Mouse (Mus musculus): ENCODE results near the gene Olfr1381. TPM values are rescaled to one million over a fixed set of nuclear protein-coding genes. Genes with fewer than 3 reads are reported as not detected.
"Not testable (repeated sequence)": the region's sequence is repeated elsewhere in the genome, so short reads cannot be mapped to it uniquely, and the experiment has no call there.

The Olfr1381 gene
- not detected in 2 replicates for polyA plus RNA-seq (2016; fragmentation: Nextera tagmentation; extraction: Ambion mirVana)

GRCm38 (mm10) chr11:49543149-49543548 lies at the start of gene Olfr1381:
TSS of gene Olfr1381 (plus strand) at chr11:49543449.
- 81% methylated on average over 3 of the region's 3 CpGs for WGBS
- H3K4me1 ChIP-seq; H3K4me3 ChIP-seq; H3K36me3 ChIP-seq (replicated peaks); H3K9me3 ChIP-seq; DNase-seq (ENCODE audit: low spot score); H3K27me3 ChIP-seq (replicated peaks; ENCODE audit: low read depth, poor library complexity, severe bottlenecking); H3K27ac ChIP-seq (replicated peaks): not testable (repeated sequence)

- WGBS: 74% methylated on average over 5 of the region's 5 CpGs
- H3K36me3 ChIP-seq (replicated peaks): no peaks in the 10 kb centered on the region
- DNase-seq (ENCODE audit: low spot score): no peak
- no peaks in the 10 kb centered on the region for H3K4me1 ChIP-seq
- no peak overlapping the region for H3K4me3 ChIP-seq
- no peaks in the 10 kb centered on the region for H3K9me3 ChIP-seq
- H3K27me3 ChIP-seq (replicated peaks; ENCODE audit: low read depth, poor library complexity, severe bottlenecking): no peaks in the 10 kb centered on the region
- H3K27ac ChIP-seq (replicated peaks): no peak overlapping the region
Observed at GRCm38 (mm10) chr11:49518086-49518485, 25.2 kb upstream of the Olfr1381 start.

DNA sequence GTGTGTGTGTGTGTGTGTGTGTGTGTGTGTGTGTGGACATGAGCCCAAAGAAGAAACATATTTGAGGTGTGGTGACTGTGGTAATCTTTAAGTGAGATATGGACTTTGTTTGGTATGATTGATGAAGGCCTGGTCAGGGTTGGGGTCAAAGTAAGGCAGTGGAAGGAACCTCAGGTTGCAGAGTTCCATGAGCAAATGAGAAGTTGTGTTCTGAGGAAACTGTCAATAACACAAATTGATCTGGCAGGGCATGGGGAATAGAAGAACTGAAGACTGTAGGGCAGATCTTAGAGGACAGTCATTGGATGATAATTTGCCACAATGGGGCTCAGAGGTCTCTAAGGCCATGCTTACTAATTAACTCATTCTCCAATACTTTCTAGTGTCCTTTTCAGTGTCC lies 23.9 kb upstream of the Olfr1381 start, which contains the start of gene Olfr1383:
Olfr1383 (plus strand) TSS at position 301 of the 400 bp plus-strand sequence.
- H3K4me1 ChIP-seq: no peaks in the 10 kb centered on the region
- no peaks in the 10 kb centered on the region for H3K27me3 ChIP-seq (replicated peaks; ENCODE audit: low read depth, poor library complexity, severe bottlenecking)
- no peak within 1 kb of the TSS for H3K4me3 ChIP-seq
- DNase-seq (ENCODE audit: low spot score): no peak
- no peaks in the 10 kb centered on the region for H3K9me3 ChIP-seq
- H3K36me3 ChIP-seq (replicated peaks): no peaks in the 10 kb centered on the region
- H3K27ac ChIP-seq (replicated peaks): no peak within 1 kb of the TSS

DNA sequence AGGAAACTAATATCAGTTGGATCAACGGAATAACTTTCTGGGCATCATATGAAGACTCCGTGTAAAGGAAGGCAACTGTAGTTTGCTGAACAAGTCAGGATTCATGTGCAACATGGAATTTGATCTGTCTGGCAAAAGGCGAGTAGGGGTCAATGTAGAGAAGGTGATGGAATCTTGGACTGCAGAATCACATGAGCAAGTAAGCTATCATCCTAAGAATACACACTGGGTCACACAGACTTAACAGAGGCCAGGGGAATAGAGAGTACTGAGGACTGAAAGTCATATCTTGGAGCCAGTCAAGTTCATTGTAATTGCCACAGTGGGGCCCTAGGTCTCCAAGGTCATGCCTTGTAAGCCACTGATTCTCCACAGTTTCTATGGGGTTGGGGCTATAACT lies 15.3 kb upstream of the Olfr1381 start, which contains the start of gene Olfr1382:
Olfr1382 (plus strand) TSS at position 301 of the 400 bp plus-strand sequence.
- no peaks in the 10 kb centered on the region for H3K36me3 ChIP-seq (replicated peaks)
- H3K27ac ChIP-seq (replicated peaks): no peak within 1 kb of the TSS
- H3K4me1 ChIP-seq: no peaks in the 10 kb centered on the region
- H3K9me3 ChIP-seq: no peaks in the 10 kb centered on the region
- 86% methylated on average over 3 of the region's 3 CpGs for WGBS
- H3K4me3 ChIP-seq: no peak within 1 kb of the TSS
- no peak for DNase-seq (ENCODE audit: low spot score)
- no peaks in the 10 kb centered on the region for H3K27me3 ChIP-seq (replicated peaks; ENCODE audit: low read depth, poor library complexity, severe bottlenecking)

- no peaks in the 10 kb centered on the region for H3K4me1 ChIP-seq
- no peak overlapping the region for H3K27ac ChIP-seq (replicated peaks)
- no peaks in the 10 kb centered on the region for H3K9me3 ChIP-seq
- H3K36me3 ChIP-seq (replicated peaks): no peaks in the 10 kb centered on the region
- DNase-seq (ENCODE audit: low spot score): no peak
- no peak overlapping the region for H3K4me3 ChIP-seq
- H3K27me3 ChIP-seq (replicated peaks; ENCODE audit: low read depth, poor library complexity, severe bottlenecking): no peaks in the 10 kb centered on the region
Observed at GRCm38 (mm10) chr11:49532761-49533160, 10.5 kb upstream of the Olfr1381 start.

DNA sequence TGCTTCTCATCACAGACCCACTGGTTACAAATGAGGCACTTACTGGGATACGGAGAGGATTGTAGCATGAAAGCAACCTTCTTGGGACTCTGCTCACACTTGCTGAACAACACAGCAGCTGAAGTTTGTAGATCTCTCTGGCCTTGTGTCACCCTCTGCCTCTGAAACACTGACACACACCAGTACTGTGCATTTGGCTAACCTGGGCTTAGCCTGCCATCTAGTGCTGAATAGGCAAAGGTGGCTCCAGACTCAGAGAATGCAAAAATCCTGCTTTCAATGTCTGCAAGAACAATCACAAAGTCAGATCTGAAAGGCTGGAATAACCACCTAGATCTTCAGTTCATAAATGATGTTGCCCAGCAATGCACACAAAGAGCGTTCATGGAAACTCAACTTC lies 6.6 kb upstream of the Olfr1381 start:
- H3K27me3 ChIP-seq (replicated peaks; ENCODE audit: low read depth, poor library complexity, severe bottlenecking); H3K36me3 ChIP-seq (replicated peaks); H3K4me3 ChIP-seq; H3K4me1 ChIP-seq; H3K9me3 ChIP-seq; H3K27ac ChIP-seq (replicated peaks); DNase-seq (ENCODE audit: low spot score): not testable (repeated sequence)
- 89% methylated on average over 2 of the region's 2 CpGs for WGBS

DNA sequence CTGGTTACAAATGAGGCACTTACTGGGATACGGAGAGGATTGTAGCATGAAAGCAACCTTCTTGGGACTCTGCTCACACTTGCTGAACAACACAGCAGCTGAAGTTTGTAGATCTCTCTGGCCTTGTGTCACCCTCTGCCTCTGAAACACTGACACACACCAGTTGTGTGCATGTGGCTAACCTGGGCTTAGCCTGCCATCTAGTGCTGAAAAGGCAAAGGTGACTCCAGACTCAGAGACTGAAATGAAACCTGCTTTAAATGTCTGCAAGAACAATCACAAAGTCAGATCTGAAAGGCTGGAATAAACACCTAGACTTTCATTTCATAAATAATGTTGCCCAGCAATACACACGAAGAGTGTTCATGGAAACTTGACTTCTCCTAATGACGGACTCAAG lies 10.8 kb downstream of the Olfr1381 start:
- not testable (repeated sequence) for H3K4me1 ChIP-seq; H3K4me3 ChIP-seq; DNase-seq (ENCODE audit: low spot score); H3K9me3 ChIP-seq; H3K36me3 ChIP-seq (replicated peaks); H3K27me3 ChIP-seq (replicated peaks; ENCODE audit: low read depth, poor library complexity, severe bottlenecking); H3K27ac ChIP-seq (replicated peaks)
- WGBS: 82% methylated on average over 3 of the region's 3 CpGs

DNA sequence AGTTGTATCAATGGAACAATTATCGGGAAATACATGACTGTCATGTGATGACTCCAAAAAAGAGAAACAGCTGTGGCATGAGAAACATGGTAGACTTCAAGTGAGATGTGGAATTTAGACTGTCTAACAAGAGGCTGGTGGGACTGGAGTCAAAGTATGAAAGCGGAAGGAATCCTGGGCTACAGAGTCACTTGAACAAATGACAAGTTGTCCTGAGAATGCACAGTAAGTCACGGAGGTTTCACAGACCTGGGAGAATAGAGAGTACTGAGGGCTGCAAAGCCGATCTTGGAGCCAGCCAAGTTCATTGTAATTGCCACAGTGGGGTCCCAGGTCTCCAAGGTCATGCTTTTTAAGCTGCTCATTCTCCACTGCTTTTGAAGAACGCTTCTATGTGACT lies 13.3 kb downstream of the Olfr1381 start, which contains the start of gene Olfr1380:
Olfr1380 (plus strand) TSS at position 301 of the 400 bp plus-strand sequence.
- not testable (repeated sequence) for H3K4me3 ChIP-seq; DNase-seq (ENCODE audit: low spot score); H3K27me3 ChIP-seq (replicated peaks; ENCODE audit: low read depth, poor library complexity, severe bottlenecking); H3K4me1 ChIP-seq; H3K27ac ChIP-seq (replicated peaks); H3K36me3 ChIP-seq (replicated peaks); H3K9me3 ChIP-seq
- 70% methylated on average over 5 of the region's 5 CpGs for WGBS

DNA sequence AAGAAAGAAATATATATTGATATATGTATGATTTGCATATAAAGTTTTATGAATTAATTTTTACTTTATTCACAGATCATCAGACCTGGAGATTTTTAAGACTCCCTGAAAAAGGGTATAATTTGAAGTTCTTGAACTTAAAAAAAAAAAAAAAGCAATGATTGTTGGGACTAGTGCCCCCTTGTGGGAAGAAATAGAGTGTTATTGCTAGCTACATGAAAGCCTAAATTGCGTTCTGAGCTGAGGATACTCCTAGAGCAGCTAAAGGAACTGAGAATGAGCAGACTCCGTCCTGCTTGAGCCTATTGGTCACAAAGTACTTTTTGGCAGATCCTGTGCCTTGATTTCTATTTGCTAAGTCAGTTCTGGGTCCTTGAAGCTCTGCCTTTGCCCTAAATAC lies 31.8 kb downstream of the Olfr1381 start:
- H3K9me3 ChIP-seq; H3K27ac ChIP-seq (replicated peaks); H3K36me3 ChIP-seq (replicated peaks); H3K4me3 ChIP-seq; H3K27me3 ChIP-seq (replicated peaks; ENCODE audit: low read depth, poor library complexity, severe bottlenecking); H3K4me1 ChIP-seq; DNase-seq (ENCODE audit: low spot score): not testable (repeated sequence)
- WGBS: 42% methylated on average over 2 of the region's 2 CpGs

DNA sequence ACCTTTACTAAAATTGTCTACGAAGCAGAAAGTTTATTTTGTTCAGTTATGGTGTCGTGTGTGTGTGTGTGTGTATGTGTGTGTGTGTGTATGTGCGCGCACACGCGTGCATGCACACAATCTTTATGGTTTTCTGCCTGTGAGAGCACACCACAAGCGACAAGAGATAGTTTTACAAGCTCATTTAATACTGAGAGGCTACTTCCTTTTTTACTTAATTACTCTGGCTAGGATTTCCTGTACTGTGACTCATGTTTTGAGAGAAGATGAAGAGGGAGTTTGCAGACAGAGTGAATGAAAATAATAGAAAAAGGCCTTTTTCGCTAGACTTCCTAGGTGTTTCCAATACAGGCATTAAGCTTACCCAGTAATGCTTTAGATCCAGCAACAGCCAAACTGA lies 37.2 kb downstream of the Olfr1381 start:
- not testable (repeated sequence) for H3K4me3 ChIP-seq; H3K27me3 ChIP-seq (replicated peaks; ENCODE audit: low read depth, poor library complexity, severe bottlenecking); H3K27ac ChIP-seq (replicated peaks); H3K4me1 ChIP-seq; H3K9me3 ChIP-seq; DNase-seq (ENCODE audit: low spot score); H3K36me3 ChIP-seq (replicated peaks)
- 85% methylated on average over 8 of the region's 8 CpGs for WGBS

DNA sequence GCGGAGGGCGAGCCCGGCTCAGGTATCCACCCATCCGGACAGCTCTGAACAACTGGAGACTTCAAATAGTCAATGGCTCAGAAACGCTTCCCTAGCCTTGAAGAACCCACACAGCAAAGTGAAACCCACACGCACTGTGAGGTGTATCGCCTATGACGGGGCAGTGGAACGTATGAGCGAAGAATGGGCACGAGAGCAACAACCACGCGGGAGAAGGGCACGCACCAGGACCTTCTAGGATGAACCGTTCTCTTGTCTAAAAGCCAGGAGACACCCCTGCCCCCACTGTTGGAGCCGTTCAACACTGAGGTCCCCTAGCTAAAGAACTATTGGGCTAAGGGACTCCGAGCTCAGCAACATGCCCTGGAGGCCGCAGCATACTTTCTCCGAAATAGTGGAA lies 47.0 kb downstream of the Olfr1381 start:
- Histone ChIP-seq H3K27ac (replicated peaks) (no peak overlapping the region), H3K4me1 (no peaks in the 10 kb centered on the region), H3K9me3 (no peaks in the 10 kb centered on the region), H3K36me3 (replicated peaks) (no peaks in the 10 kb centered on the region), H3K27me3 (replicated peaks; ENCODE audit: low read depth, poor library complexity, severe bottlenecking) (no peaks in the 10 kb centered on the region), H3K4me3 (no peak overlapping the region)
- DNase-seq (ENCODE audit: low spot score): no peak
- WGBS: 91% methylated on average over 19 of the region's 19 CpGs

GRCm38 (mm10) chr11:49597149-49597548 lies 53.9 kb downstream of the Olfr1381 start:
- H3K4me1 ChIP-seq; H3K36me3 ChIP-seq (replicated peaks); DNase-seq (ENCODE audit: low spot score); H3K27ac ChIP-seq (replicated peaks); H3K27me3 ChIP-seq (replicated peaks; ENCODE audit: low read depth, poor library complexity, severe bottlenecking); H3K4me3 ChIP-seq; H3K9me3 ChIP-seq: not testable (repeated sequence)
- WGBS: 72% methylated on average over 2 of the region's 2 CpGs
